Mouse (Mus musculus) MEL (cell line): ENCODE data around the gene Prtn3.

Experiments used
- BHLHE40 ChIP-seq: IDR thresholded peaks from 2 replicates; pipeline ENCODE4 v1.6.1; 2012; ENCODE audit warnings: low read depth, mild to moderate bottlenecking, inconsistent platforms, low read length, improper control_type of control experiment, borderline replicate concordance
- CTCF ChIP-seq, 3 experiments: IDR thresholded peaks in 2 of 3; conservative IDR thresholded peaks in 1 of 3; 2 replicates each; pipeline ENCODE4 v1.5.1; 2011 to 2012; ENCODE audit warnings: low read length in 3 of 3, low read depth in 2 of 3, mild to moderate bottlenecking in 2 of 3, improper control_type of control experiment in 1 of 3, inconsistent platforms in 1 of 3, mixed read lengths in 1 of 3, moderate library complexity in 1 of 3; ENCODE audit not compliant: control insufficient read depth in 1 of 3, insufficient read depth in 1 of 3, poor library complexity in 1 of 3, severe bottlenecking in 1 of 3
- EP300 ChIP-seq, 2 experiments: IDR thresholded peaks; 2 replicates each; pipeline ENCODE4 v1.6.1; 2011; ENCODE audit warnings: improper control_type of control experiment in 2 of 2, low read length in 2 of 2, low read depth in 1 of 2, mild to moderate bottlenecking in 1 of 2
- GABPA ChIP-seq: IDR thresholded peaks from 2 replicates; pipeline ENCODE4 v1.6.1; 2012; ENCODE audit warnings: low read depth, mild to moderate bottlenecking, inconsistent platforms, low read length, improper control_type of control experiment, moderate library complexity
- MAFK ChIP-seq: IDR thresholded peaks from 2 replicates; pipeline ENCODE4 v1.6.1; 2011; ENCODE audit warnings: low read depth, mild to moderate bottlenecking, low read length, improper control_type of control experiment, borderline replicate concordance
- MEF2A ChIP-seq: IDR thresholded peaks from 2 replicates; pipeline ENCODE4 v1.6.1; 2014; ENCODE audit warnings: low read depth, mild to moderate bottlenecking, inconsistent platforms, low read length, improper control_type of control experiment; ENCODE audit not compliant: poor library complexity, insufficient replicate concordance, severe bottlenecking; ENCODE audit errors: extremely low read depth
- NELFE ChIP-seq: IDR thresholded peaks from 2 replicates; pipeline ENCODE4 v1.6.1; 2011; ENCODE audit warnings: low read depth, low read length, improper control_type of control experiment
- POLR2A ChIP-seq, 2 experiments: IDR thresholded peaks; 2 replicates each; pipeline ENCODE4 v1.6.1; 2011 to 2012; ENCODE audit warnings: low read length in 2 of 2, mild to moderate bottlenecking in 2 of 2, control low read depth in 1 of 2, improper control_type of control experiment in 1 of 2, low read depth in 1 of 2, moderate library complexity in 1 of 2; ENCODE audit not compliant: control insufficient read depth in 1 of 2, insufficient read depth in 1 of 2, poor library complexity in 1 of 2
- RCOR1 ChIP-seq: IDR thresholded peaks from 2 replicates; pipeline ENCODE4 v1.6.1; 2012; ENCODE audit warnings: low read depth, mild to moderate bottlenecking, inconsistent platforms, low read length, improper control_type of control experiment
- TAL1 ChIP-seq: IDR thresholded peaks from 2 replicates; pipeline ENCODE4 v1.6.1; 2012; ENCODE audit warnings: mild to moderate bottlenecking, inconsistent platforms, low read length, moderate library complexity, mixed read lengths

- TF ChIP-seq EP300 (IDR thresholded peaks at IDR 0.05; ENCODE audit: low read depth in 1 of 2, low read length in 2 of 2): no peak
- no peak for TF ChIP-seq CTCF (IDR thresholded peaks at IDR 0.05 in 2 of 3, conservative IDR thresholded peaks at IDR 0.05 in 1 of 3; ENCODE audit: control insufficient read depth in 1 of 3, insufficient read depth in 1 of 3, low read depth in 2 of 3, low read length in 3 of 3, poor library complexity in 1 of 3, severe bottlenecking in 1 of 3)
- no peak for TF ChIP-seq BHLHE40
- no peak for TF ChIP-seq MEF2A
- no peak for TF ChIP-seq RCOR1
- no peak for TF ChIP-seq GABPA
- TF ChIP-seq POLR2A (IDR thresholded peaks at IDR 0.05; ENCODE audit: control insufficient read depth in 1 of 2, insufficient read depth in 1 of 2, low read depth in 1 of 2, low read length in 2 of 2, poor library complexity in 1 of 2): no peak
- no peak for TF ChIP-seq MAFK
- no peak for TF ChIP-seq TAL1
- no peak for TF ChIP-seq NELFE
Measured at GRCm38 (mm10) chr10:79931797-79932196, 57.5 kb downstream of the Prtn3 start.
